ENCODE assay signal across 9 mouse cellular contexts in the genomic region with DNA sequence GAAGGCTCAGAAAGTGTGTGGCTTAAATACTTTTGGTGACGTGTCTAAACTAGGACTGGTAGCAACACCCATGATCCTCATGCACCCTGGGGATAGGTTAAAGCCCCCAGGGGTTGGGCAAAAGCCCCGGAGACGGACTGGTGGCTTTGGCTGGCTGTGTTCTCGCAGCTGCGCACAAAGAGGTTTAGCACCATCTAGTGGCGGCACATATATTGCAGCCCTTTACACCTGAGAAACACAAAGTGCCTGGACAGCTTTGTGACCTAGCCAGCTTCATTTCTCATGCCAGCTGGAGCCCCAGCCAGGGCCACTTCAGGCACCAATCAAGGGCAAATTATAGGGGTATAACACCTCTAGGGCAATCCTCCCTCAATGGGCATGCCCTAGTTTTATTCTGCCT. TPM values are rescaled to one million over a fixed set of nuclear protein-coding genes. Genes with fewer than 3 reads are reported as not detected.
DNase-seq lines count a peak whose midpoint lies in the region; ATAC-seq lines count a peak whose summit lies in the region.
"Not testable (repeated sequence)": the region's sequence is repeated elsewhere in the genome, so short reads cannot be mapped to it uniquely, and the experiment has no call there.
"Had no signal": no experiment of that assay in that cellular context is flagged by ENCODE, and none has a peak within 500 bp of the region (broad histone marks: within the 10 kb centered on the region; RNA-seq: fewer than 3 reads in every experiment).

No protein-coding gene starts in this region.

- peaks cover 47% of the 10 kb centered on the region for H3K27me3 ChIP-seq in embryonic facial prominence, embryonic 13.5 days
- peaks cover 11% of the 10 kb centered on the region for H3K27me3 ChIP-seq in limb, embryonic 11.5 days (ENCODE audit: control insufficient read depth, insufficient read depth, low read length)
- H3K27me3 ChIP-seq in midbrain, embryonic 15.5 days (replicated peaks) = peaks cover 24% of the 10 kb centered on the region

- H3K27ac ChIP-seq in embryonic facial prominence, embryonic 13.5 days; limb, embryonic 11.5 days (replicated peaks; ENCODE audit: low read depth, low read length); midbrain, embryonic 15.5 days: not testable (repeated sequence)

- peaks cover 18% of the 10 kb centered on the region for H3K36me3 ChIP-seq in embryonic facial prominence, embryonic 13.5 days
- H3K36me3 ChIP-seq in limb, embryonic 11.5 days (ENCODE audit: control insufficient read depth, insufficient read depth, low read length); midbrain, embryonic 15.5 days (replicated peaks): not testable (repeated sequence)

- DNase-seq in 3T3-L1 (ENCODE audit: low read depth, low spot score) = peak; percentile 85
- DNase-seq in adrenal gland, postnatal 25 days = peak; percentile 80
- DNase-seq in heart, adult 9 months (ENCODE audit: low spot score in 2 of 2) = peak; percentile 73 to 84
- peak; percentile 89 to 95 for DNase-seq in kidney, adult 8-10 months
- DNase-seq in limb, embryonic 11.5 days (ENCODE audit: low spot score) = peak; percentile 94
- peak; percentile 70 for DNase-seq in spleen, adult 12 weeks (ENCODE audit: low spot score)

- H3K9me3 ChIP-seq in embryonic facial prominence, embryonic 13.5 days; limb, embryonic 11.5 days (ENCODE audit: control insufficient read depth, low read length); midbrain, embryonic 15.5 days: not testable (repeated sequence)

- H3K4me3 ChIP-seq in embryonic facial prominence, embryonic 13.5 days = peak overlapping the region; percentile 20
- not testable (repeated sequence) for H3K4me3 ChIP-seq in limb, embryonic 11.5 days (ENCODE audit: low read depth, low read length); midbrain, embryonic 15.5 days

- peaks cover 21% of the 10 kb centered on the region for H3K4me1 ChIP-seq in embryonic facial prominence, embryonic 13.5 days
- not testable (repeated sequence) for H3K4me1 ChIP-seq in limb, embryonic 11.5 days (ENCODE audit: control insufficient read depth, insufficient read depth, low read length)
- H3K4me1 ChIP-seq in midbrain, embryonic 15.5 days = peaks cover 18% of the 10 kb centered on the region

- H3K4me2 ChIP-seq in embryonic facial prominence, embryonic 13.5 days = peak overlapping the region; percentile 52
- peak overlapping the region; percentile 35 for H3K4me2 ChIP-seq in limb, embryonic 11.5 days (ENCODE audit: low read depth, severe bottlenecking)
- H3K4me2 ChIP-seq in midbrain, embryonic 15.5 days = peak overlapping the region; percentile 34

- 0% methylated on average over 6 of the region's 6 CpGs for WGBS in embryonic facial prominence, embryonic 13.5 days
- WGBS in limb, embryonic 11.5 days = under 1% methylated on average over 6 of the region's 6 CpGs
- WGBS in midbrain, embryonic 15.5 days = 1% methylated on average over 6 of the region's 6 CpGs

- not testable (repeated sequence) for ATAC-seq in embryonic facial prominence, embryonic 13.5 days (ENCODE audit: insufficient number of reproducible peaks, insufficient read depth, low FRiP score, low TSS enrichment, low read depth)
- ATAC-seq in limb, embryonic 11.5 days (ENCODE audit: insufficient number of reproducible peaks, low FRiP score, low TSS enrichment, low read depth) = 0 out of 2 replicates have a peak, but pooled peaks have one; percentile 24
- 0 out of 2 replicates have a peak, but pooled peaks have one; percentile 9 for ATAC-seq in midbrain, embryonic 15.5 days (replicated peaks)

- 0 out of 2 replicates have a peak overlapping the region, but pooled peaks have one; percentile 47 for H3K9ac ChIP-seq in embryonic facial prominence, embryonic 13.5 days
- not testable (repeated sequence) for H3K9ac ChIP-seq in limb, embryonic 11.5 days (ENCODE audit: low read length); midbrain, embryonic 15.5 days

RNA-seq across cellular contexts. Expression of a gene that starts 1.1 kb away (rescaled TPM):
- total RNA-seq in adrenal gland, postnatal 25 days (2021) = 0.12 TPM in 1 of 2 replicates, not detected in the other
- polyA plus RNA-seq in embryonic facial prominence, embryonic 13.5 days (2015; fragmentation: Nextera tagmentation; extraction: Ambion mirVana) = 0.51 and 0.56 TPM in 2 replicates
- 0.39 and 0.68 TPM in 2 replicates for polyA plus RNA-seq in limb, embryonic 11.5 days (2014; fragmentation: Nextera tagmentation; extraction: Ambion mirVana)
- polyA plus RNA-seq in midbrain, embryonic 15.5 days (2015; fragmentation: Nextera tagmentation; extraction: Ambion mirVana) = 0.67 and 0.70 TPM in 2 replicates
- polyA plus RNA-seq: Patski had no signal

RNA-seq across cellular contexts. Expression of a gene that starts 1.9 kb away (rescaled TPM):
- 0.79 and 2.9 TPM in 2 replicates for total RNA-seq in adrenal gland, postnatal 25 days (2021)
- 0.18 and 1.2 TPM in 2 replicates for polyA plus RNA-seq in embryonic facial prominence, embryonic 13.5 days (2015; fragmentation: Nextera tagmentation; extraction: Ambion mirVana)
- polyA plus RNA-seq in limb, embryonic 11.5 days (2014; fragmentation: Nextera tagmentation; extraction: Ambion mirVana) = 0.37 TPM in 1 of 2 replicates, not detected in the other
- polyA plus RNA-seq in midbrain, embryonic 15.5 days (2015; fragmentation: Nextera tagmentation; extraction: Ambion mirVana) = 0.25 and 0.66 TPM in 2 replicates

RNA-seq across cellular contexts. Expression of a gene that starts 5.6 kb away (rescaled TPM):
- total RNA-seq in adrenal gland, postnatal 25 days (2021) = not detected in 2 replicates
- polyA plus RNA-seq in embryonic facial prominence, embryonic 13.5 days (2015; fragmentation: Nextera tagmentation; extraction: Ambion mirVana) = 0.58 and 1.1 TPM in 2 replicates
- 0.17 TPM in 1 of 2 replicates, not detected in the other for polyA plus RNA-seq in limb, embryonic 11.5 days (2014; fragmentation: Nextera tagmentation; extraction: Ambion mirVana)
- 0.41 and 0.59 TPM in 2 replicates for polyA plus RNA-seq in midbrain, embryonic 15.5 days (2015; fragmentation: Nextera tagmentation; extraction: Ambion mirVana)
- polyA plus RNA-seq: Patski had no signal

RNA-seq across cellular contexts. Expression of a gene that starts 14.7 kb away (rescaled TPM):
- total RNA-seq in adrenal gland, postnatal 25 days (2021) = 20.9 and 24.4 TPM in 2 replicates
- polyA plus RNA-seq in embryonic facial prominence, embryonic 13.5 days (2015; fragmentation: Nextera tagmentation; extraction: Ambion mirVana) = 35.5 and 47.6 TPM in 2 replicates
- polyA plus RNA-seq in limb, embryonic 11.5 days (2014; fragmentation: Nextera tagmentation; extraction: Ambion mirVana) = 55.5 and 56.7 TPM in 2 replicates
- polyA plus RNA-seq in midbrain, embryonic 15.5 days (2015; fragmentation: Nextera tagmentation; extraction: Ambion mirVana) = 28.7 and 31.8 TPM in 2 replicates

RNA-seq across cellular contexts. Expression of a gene that starts 14.7 kb away (rescaled TPM):
- total RNA-seq in adrenal gland, postnatal 25 days (2021) = 75.8 and 77.4 TPM in 2 replicates
- polyA plus RNA-seq in embryonic facial prominence, embryonic 13.5 days (2015; fragmentation: Nextera tagmentation; extraction: Ambion mirVana) = 84.5 and 102 TPM in 2 replicates
- 65.9 and 72.8 TPM in 2 replicates for polyA plus RNA-seq in limb, embryonic 11.5 days (2014; fragmentation: Nextera tagmentation; extraction: Ambion mirVana)
- 61.6 and 68.7 TPM in 2 replicates for polyA plus RNA-seq in midbrain, embryonic 15.5 days (2015; fragmentation: Nextera tagmentation; extraction: Ambion mirVana)
